Mouse (Mus musculus): Measurements from ENCODE around the gene Gm14548. TPM values are rescaled to one million over a fixed set of nuclear protein-coding genes. Genes with fewer than 3 reads are reported as not detected.
"Not testable (repeated sequence)": the region's sequence is repeated elsewhere in the genome, so short reads cannot be mapped to it uniquely, and the experiment has no call there.

Gm14548 gene
- 0.09 and 0.45 TPM in 2 replicates for polyA plus RNA-seq (2015; fragmentation: Nextera tagmentation; extraction: Ambion mirVana)

- WGBS: 48% methylated on average over 3 of the region's 3 CpGs
- not testable (repeated sequence) for H3K27me3 ChIP-seq; H3K4me3 ChIP-seq; H3K4me2 ChIP-seq; ATAC-seq (ENCODE audit: insufficient number of reproducible peaks, low FRiP score, low TSS enrichment, low read depth); H3K4me1 ChIP-seq; H3K9ac ChIP-seq; H3K36me3 ChIP-seq; H3K27ac ChIP-seq; H3K9me3 ChIP-seq
Measured at GRCm38 (mm10) chr7:3898036-3898590, at the start of gene Gm14548. TSS of gene Gm14548 (minus strand) at chr7:3898120.

GRCm38 (mm10) chr7:3946117-3946516 is 48.2 kb upstream of the Gm14548 start:
- no peak overlapping the region for H3K9ac ChIP-seq
- no peak for ATAC-seq (ENCODE audit: insufficient number of reproducible peaks, low FRiP score, low TSS enrichment, low read depth)

DNA sequence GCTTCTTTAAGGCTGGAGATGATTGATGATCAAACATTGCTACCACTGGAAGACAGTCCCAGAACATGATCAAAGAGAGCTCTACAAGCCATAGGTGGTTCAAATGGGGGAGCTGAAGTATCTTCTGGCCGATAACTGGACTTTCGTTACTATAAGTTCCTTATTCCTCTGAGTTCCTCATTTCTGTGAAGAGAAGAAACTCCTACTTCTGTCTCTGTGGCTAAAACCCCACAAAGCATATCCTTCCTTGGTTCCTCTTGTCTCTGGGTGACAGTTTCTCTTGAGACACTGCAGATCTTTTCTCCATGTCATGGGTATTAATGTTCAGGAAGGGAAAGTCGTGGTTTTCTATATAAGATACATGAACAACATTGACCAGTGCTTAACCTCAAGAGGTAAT is 43.0 kb upstream of the Gm14548 start:
- Histone ChIP-seq H3K4me2 (no peak overlapping the region), H3K9me3 (no peaks in the 10 kb centered on the region), H3K27ac (no peak overlapping the region), H3K36me3 (no peaks in the 10 kb centered on the region), H3K9ac (no peak overlapping the region), H3K27me3 (no peaks in the 10 kb centered on the region), H3K4me3 (no peak overlapping the region), H3K4me1 (no peaks in the 10 kb centered on the region)
- no peak for ATAC-seq (ENCODE audit: insufficient number of reproducible peaks, low FRiP score, low TSS enrichment, low read depth)
- WGBS: 68% methylated on average over 3 of the region's 3 CpGs

More at GRCm38 (mm10) chr7:3946117-3946516, 48.2 kb upstream of the Gm14548 start:
- Histone ChIP-seq H3K4me3 (no peak overlapping the region), H3K4me2 (no peak overlapping the region), H3K27me3 (no peaks in the 10 kb centered on the region), H3K9me3 (no peaks in the 10 kb centered on the region), H3K36me3 (no peaks in the 10 kb centered on the region), H3K4me1 (no peaks in the 10 kb centered on the region), H3K27ac (no peak overlapping the region)
- 67% methylated on average over 4 of the region's 4 CpGs for WGBS

GRCm38 (mm10) chr7:3939866-3940525 is 42.1 kb upstream of the Gm14548 start:
- Histone ChIP-seq H3K9ac (no peak overlapping the region), H3K4me2 (no peak overlapping the region), H3K36me3 (no peaks in the 10 kb centered on the region), H3K4me1 (no peaks in the 10 kb centered on the region), H3K27ac (no peak overlapping the region), H3K27me3 (no peaks in the 10 kb centered on the region), H3K4me3 (no peak overlapping the region), H3K9me3 (no peaks in the 10 kb centered on the region)
- 58% methylated on average over 1 of the region's 1 CpGs for WGBS
- no peak for ATAC-seq (ENCODE audit: insufficient number of reproducible peaks, low FRiP score, low TSS enrichment, low read depth)

DNA sequence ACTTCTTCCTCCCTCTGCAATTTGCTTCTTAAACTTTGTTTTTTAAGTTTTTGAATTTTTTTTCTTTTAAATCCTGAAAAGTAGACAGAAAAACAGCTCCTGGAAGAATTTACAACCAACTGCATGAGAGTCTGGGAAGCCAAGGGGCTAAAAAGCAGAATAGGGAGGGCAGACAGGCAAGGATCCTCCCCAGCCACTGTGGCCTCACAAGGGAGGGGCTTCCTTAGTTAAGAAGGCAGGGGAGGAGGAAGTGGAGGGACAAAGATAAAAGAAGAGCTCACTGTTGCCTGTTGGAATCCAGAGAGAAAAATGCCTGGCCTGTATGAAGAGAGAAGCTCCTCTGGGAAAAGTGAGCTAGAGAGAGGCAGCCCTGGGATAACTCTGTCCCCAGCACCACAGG is 37.6 kb upstream of the Gm14548 start:
- not testable (repeated sequence) for H3K4me3 ChIP-seq; H3K27ac ChIP-seq; H3K4me2 ChIP-seq; H3K27me3 ChIP-seq; H3K4me1 ChIP-seq; H3K9me3 ChIP-seq; H3K9ac ChIP-seq; ATAC-seq (ENCODE audit: insufficient number of reproducible peaks, low FRiP score, low TSS enrichment, low read depth); H3K36me3 ChIP-seq

GRCm38 (mm10) chr7:3915387-3915786 is 17.5 kb upstream of the Gm14548 start, which contains the start of gene Lilra6:
TSS of gene Lilra6 (minus strand) at chr7:3915503.
- 68% methylated on average over 2 of the region's 2 CpGs for WGBS
- not testable (repeated sequence) for H3K27ac ChIP-seq

DNA sequence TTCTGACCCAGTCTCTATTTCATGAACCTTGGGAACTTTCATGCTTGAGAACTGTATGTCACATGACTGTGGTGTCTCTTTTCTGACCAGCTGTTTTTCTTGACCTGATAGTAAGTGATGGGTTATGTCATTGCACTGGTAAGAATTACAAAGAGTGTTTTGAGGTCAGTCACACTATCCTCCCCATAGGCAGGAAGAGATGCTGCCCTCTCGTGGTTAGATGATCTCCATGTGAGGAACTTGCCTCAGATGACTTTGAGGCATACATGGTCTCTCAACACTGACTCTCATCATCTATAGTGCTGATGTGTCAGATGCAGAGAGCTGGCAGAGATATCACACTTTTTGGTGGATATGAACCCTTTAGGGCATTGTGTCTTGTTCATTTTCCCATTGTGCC is 5.8 kb upstream of the Gm14548 start:
- H3K4me2 ChIP-seq: no peak overlapping the region
- 34% methylated on average over 1 of the region's 1 CpGs for WGBS
- no peak for ATAC-seq (ENCODE audit: insufficient number of reproducible peaks, low FRiP score, low TSS enrichment, low read depth)

More at GRCm38 (mm10) chr7:3915387-3915786, 17.5 kb upstream of the Gm14548 start, which contains the start of gene Lilra6:
- H3K4me1 ChIP-seq; H3K36me3 ChIP-seq; H3K9ac ChIP-seq; ATAC-seq (ENCODE audit: insufficient number of reproducible peaks, low FRiP score, low TSS enrichment, low read depth); H3K4me3 ChIP-seq; H3K27me3 ChIP-seq; H3K4me2 ChIP-seq; H3K9me3 ChIP-seq: not testable (repeated sequence)

DNA sequence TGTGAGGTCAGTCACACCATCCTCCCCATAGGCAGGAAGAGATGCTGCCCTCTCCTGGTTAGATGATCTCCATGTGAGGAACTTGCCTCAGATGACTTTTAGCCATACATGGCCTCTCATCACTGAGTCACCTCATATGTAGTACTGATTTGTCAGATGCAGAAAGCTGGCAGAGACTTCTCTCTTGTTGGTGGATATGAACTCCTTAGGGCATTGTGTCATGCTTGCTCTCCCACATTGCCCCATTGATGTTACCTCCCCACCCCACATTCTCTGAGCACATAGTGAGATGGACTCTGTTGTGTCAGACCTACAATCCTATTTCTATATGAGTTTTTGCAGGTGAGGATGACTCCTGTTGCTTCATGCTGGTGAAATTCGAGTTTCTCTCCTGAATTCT is 22.9 kb downstream of the Gm14548 start:
- H3K36me3 ChIP-seq; H3K27ac ChIP-seq; H3K4me1 ChIP-seq; H3K4me3 ChIP-seq; ATAC-seq (ENCODE audit: insufficient number of reproducible peaks, low FRiP score, low TSS enrichment, low read depth); H3K9me3 ChIP-seq; H3K27me3 ChIP-seq; H3K4me2 ChIP-seq; H3K9ac ChIP-seq: not testable (repeated sequence)
- no CpG with 5 or more reads among the region's 1 CpGs for WGBS

More for the DNA sequence above, 5.8 kb upstream of the Gm14548 start:
- no peaks in the 10 kb centered on the region for H3K9me3 ChIP-seq
- H3K27me3 ChIP-seq: no peaks in the 10 kb centered on the region
- H3K27ac ChIP-seq: no peak overlapping the region
- H3K36me3 ChIP-seq: no peaks in the 10 kb centered on the region
- no peak overlapping the region for H3K4me3 ChIP-seq
- no peak overlapping the region for H3K9ac ChIP-seq
- no peaks in the 10 kb centered on the region for H3K4me1 ChIP-seq

DNA sequence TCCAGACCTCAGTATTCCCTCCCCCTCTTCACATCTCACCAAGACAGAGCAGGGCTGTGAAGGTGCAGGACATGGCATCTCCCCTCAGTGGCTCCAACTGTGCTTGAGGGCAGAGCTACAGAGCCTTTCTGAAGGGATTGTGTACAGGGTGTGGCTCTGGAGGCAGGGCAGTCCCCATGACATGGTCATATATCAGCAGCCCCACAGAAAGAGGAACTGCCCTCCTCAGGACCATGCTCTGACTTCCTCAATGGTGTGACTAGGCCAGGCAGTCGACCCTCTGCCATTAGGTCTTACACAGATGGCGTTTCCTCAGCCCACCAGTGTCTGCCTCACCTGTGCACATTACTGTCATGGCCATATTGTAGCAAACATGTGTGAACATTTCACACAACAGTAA is 53.0 kb downstream of the Gm14548 start, which contains the start of gene Pira2:
Pira2 (minus strand) TSS at position 101 of the 400 bp plus-strand sequence.
- H3K27me3 ChIP-seq; H3K9me3 ChIP-seq; H3K9ac ChIP-seq; H3K4me2 ChIP-seq; H3K36me3 ChIP-seq; H3K4me1 ChIP-seq; H3K27ac ChIP-seq; H3K4me3 ChIP-seq; ATAC-seq (ENCODE audit: insufficient number of reproducible peaks, low FRiP score, low TSS enrichment, low read depth): not testable (repeated sequence)
- WGBS: no CpG with 5 or more reads among the region's 2 CpGs

- ATAC-seq (ENCODE audit: insufficient number of reproducible peaks, low FRiP score, low TSS enrichment, low read depth); H3K4me1 ChIP-seq; H3K9ac ChIP-seq; H3K27me3 ChIP-seq; H3K4me2 ChIP-seq; H3K27ac ChIP-seq; H3K9me3 ChIP-seq; H3K36me3 ChIP-seq; H3K4me3 ChIP-seq: not testable (repeated sequence)
- WGBS: no CpG with 5 or more reads among the region's 1 CpGs
Measured at GRCm38 (mm10) chr7:3837854-3838253, 60.1 kb downstream of the Gm14548 start.
